Mouse (Mus musculus): ENCODE results near the gene Camta1. TPM values are rescaled to one million over a fixed set of nuclear protein-coding genes. Genes with fewer than 3 reads are reported as not detected.

Camta1 gene
- total RNA-seq, 1 experiment, result 9.3 TPM

DNA sequence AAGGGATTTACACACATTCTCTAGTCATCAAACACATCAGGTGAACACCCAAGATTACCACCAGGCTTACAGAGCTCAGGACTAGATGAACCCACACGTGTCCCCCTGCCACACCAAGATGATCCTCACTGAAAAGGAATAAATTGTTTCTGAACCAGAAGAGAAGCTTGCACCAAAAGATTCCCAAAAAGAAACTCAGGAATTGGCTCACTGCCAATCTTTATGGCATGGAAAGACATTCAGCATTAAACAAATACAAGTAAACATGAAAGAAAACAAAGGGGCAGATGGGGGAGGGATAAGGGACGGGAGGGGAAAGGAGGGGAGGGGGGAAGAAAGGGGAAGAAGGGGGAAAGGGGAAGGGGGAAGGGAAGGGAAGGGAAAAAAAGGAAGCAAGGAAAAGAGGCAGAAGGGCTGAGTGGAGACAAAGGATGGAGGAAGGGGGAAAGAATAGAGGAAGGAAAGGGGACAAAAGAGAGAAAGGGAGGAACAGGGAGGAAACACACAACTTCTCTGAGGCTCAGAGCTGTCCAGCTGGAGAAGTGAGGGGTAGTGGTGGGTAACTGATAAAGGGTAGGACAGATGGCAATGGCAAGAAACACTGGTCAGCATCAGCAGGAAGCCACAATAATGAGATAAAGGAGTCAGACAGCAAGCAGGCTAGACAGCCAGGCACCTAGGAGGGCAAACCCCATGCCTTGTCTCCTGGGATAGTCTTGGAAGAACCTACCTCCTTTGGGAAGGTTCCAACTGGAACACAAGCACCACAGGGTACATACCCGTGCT, 43.5 kb downstream of the Camta1 start:
- H3K36me3 ChIP-seq (ENCODE audit: control insufficient read depth, insufficient read depth, low read length, poor library complexity, severe bottlenecking), result no peaks in the 10 kb centered on the region; the same call in 1 of the 2 replicates
- in situ Hi-C loops (cut with MboI; ENCODE audit: low sequenced_read_pairs in 2 of 2, unreplicated experiment in 2 of 2), result no loop called here

DNA sequence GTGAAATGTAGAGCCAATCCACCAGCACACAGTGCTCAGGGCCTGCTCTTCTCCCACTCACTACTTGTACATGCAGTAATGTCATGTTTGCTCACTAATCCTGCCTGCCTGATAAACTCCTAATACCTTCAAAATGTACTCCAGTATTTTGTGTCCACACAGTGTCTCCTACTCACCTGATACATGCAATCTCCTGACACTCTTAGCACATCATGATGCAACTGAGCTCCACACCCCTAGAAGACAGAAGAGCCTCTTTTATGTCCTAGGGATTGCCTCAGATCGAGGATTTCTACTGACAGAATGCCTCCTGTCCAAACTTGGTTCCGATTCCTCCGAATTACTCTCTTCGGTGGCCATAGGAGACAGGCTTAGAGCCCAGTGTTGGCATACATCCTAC, 48.0 kb downstream of the Camta1 start:
- Histone ChIP-seq H3K4me3 (ENCODE audit: insufficient read depth in 1 of 2, low read depth in 1 of 2, low read length in 2 of 2, poor library complexity in 1 of 2, severe bottlenecking in 1 of 2) (no peak overlapping the region), H3K36me3 (ENCODE audit: control insufficient read depth, insufficient read depth, low read length, poor library complexity, severe bottlenecking) (no peaks in the 10 kb centered on the region), H3K9me3 (ENCODE audit: control insufficient read depth, insufficient read depth, low read depth, low read length) (no peaks in the 10 kb centered on the region), H3K9ac (ENCODE audit: insufficient read depth, low read depth, low read length, poor library complexity, severe bottlenecking) (no peak overlapping the region), H3K27ac (ENCODE audit: insufficient read depth, low read depth, low read length, poor library complexity, severe bottlenecking) (no peak overlapping the region), H3K4me1 (ENCODE audit: control insufficient read depth in 2 of 2, insufficient read depth in 2 of 2, low read length in 2 of 2, poor library complexity in 1 of 2) (peaks cover 0 to 2% of the 10 kb centered on the region in 2 experiments; a peak in 1 of 4 replicates)
- in situ Hi-C loops (cut with MboI; ENCODE audit: low sequenced_read_pairs in 2 of 2, unreplicated experiment in 2 of 2), result no loop called here
- TF ChIP-seq ZC3H11A (IDR thresholded peaks at IDR 0.05; ENCODE audit: borderline replicate concordance, low read depth, low read length) (no peak), MAFK (IDR thresholded peaks at IDR 0.05; ENCODE audit: insufficient read depth, low read depth, low read length) (no peak), ZNF384 (IDR thresholded peaks at IDR 0.05; ENCODE audit: low read depth, low read length) (no peak), CHD2 (IDR thresholded peaks at IDR 0.05; ENCODE audit: low read depth, low read length) (no peak), HCFC1 (IDR thresholded peaks at IDR 0.05; ENCODE audit: borderline replicate concordance, insufficient read depth, low read length) (no peak)
- no peak for DNase-seq (ENCODE audit: low read depth, low spot score)

More for the DNA sequence above, 43.5 kb downstream of the Camta1 start:
- TF ChIP-seq ZC3H11A (IDR thresholded peaks at IDR 0.05; ENCODE audit: borderline replicate concordance, low read depth, low read length) (no peak), HCFC1 (IDR thresholded peaks at IDR 0.05; ENCODE audit: borderline replicate concordance, insufficient read depth, low read length) (no peak), ZNF384 (IDR thresholded peaks at IDR 0.05; ENCODE audit: low read depth, low read length) (no peak), CHD2 (IDR thresholded peaks at IDR 0.05; ENCODE audit: low read depth, low read length) (no peak), MAFK (IDR thresholded peaks at IDR 0.05; ENCODE audit: insufficient read depth, low read depth, low read length) (no peak)
- H3K4me1 ChIP-seq (ENCODE audit: control insufficient read depth in 2 of 2, insufficient read depth in 2 of 2, low read length in 2 of 2, poor library complexity in 1 of 2), result peaks cover 0 to 2% of the 10 kb centered on the region in 2 experiments; a peak in 2 of 4 replicates
- no peak for DNase-seq (ENCODE audit: low read depth, low spot score)
- no peak overlapping the region for H3K27ac ChIP-seq (ENCODE audit: insufficient read depth, low read depth, low read length, poor library complexity, severe bottlenecking)
- no peak overlapping the region for H3K9ac ChIP-seq (ENCODE audit: insufficient read depth, low read depth, low read length, poor library complexity, severe bottlenecking)
- H3K4me3 ChIP-seq (ENCODE audit: insufficient read depth in 1 of 2, low read depth in 1 of 2, low read length in 2 of 2, poor library complexity in 1 of 2, severe bottlenecking in 1 of 2), result no peak overlapping the region
- H3K9me3 ChIP-seq (ENCODE audit: control insufficient read depth, insufficient read depth, low read depth, low read length), result no peaks in the 10 kb centered on the region

DNA sequence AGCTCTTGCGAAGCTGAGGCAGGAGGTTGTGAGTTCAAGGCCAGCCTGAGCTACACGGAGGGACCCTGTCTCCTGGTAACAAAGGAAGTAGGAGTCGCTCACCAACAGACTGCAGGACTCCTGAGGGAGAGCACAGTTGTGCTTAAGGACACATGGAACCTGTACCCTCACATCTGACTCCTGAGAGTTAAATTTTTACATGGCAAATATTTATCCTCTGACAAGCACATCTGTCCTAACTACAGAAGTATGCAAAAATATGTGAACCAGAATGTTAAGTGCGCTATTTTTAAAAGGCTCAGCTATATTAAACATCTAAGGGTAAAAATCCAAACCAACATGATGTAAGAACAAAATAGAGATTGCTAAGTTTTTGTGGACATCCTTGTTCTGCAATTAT, 56.0 kb downstream of the Camta1 start:
- in situ Hi-C loops (cut with MboI; ENCODE audit: low sequenced_read_pairs in 2 of 2, unreplicated experiment in 2 of 2), result no loop called here
- TF ChIP-seq ZNF384 (IDR thresholded peaks at IDR 0.05; ENCODE audit: low read depth, low read length) (no peak), CHD2 (IDR thresholded peaks at IDR 0.05; ENCODE audit: low read depth, low read length) (no peak), ZC3H11A (IDR thresholded peaks at IDR 0.05; ENCODE audit: borderline replicate concordance, low read depth, low read length) (no peak), HCFC1 (IDR thresholded peaks at IDR 0.05; ENCODE audit: borderline replicate concordance, insufficient read depth, low read length) (no peak), MAFK (IDR thresholded peaks at IDR 0.05; ENCODE audit: insufficient read depth, low read depth, low read length) (no peak)
- H3K27ac ChIP-seq (ENCODE audit: insufficient read depth, low read depth, low read length, poor library complexity, severe bottlenecking), result no peak overlapping the region

DNA sequence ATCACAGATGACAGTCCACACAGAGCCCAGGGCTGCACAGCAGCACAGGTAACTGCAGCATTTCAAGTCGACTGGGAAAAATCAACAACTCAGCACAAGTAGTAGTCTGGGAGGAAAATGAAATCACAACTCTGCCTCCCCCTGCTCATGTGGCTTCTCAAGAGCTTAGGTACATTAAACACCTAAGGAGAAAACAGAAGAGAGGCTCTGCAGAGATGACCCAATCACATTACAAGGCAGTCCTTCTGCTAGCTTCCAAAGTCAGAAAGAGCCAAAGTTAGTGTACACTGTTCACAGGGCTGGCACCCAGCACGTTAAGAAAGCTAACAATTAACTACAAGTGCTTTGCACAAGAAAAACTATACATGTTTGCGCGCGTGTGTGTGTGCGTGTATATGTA, 56.6 kb downstream of the Camta1 start:
- no peaks in the 10 kb centered on the region for H3K36me3 ChIP-seq (ENCODE audit: control insufficient read depth, insufficient read depth, low read length, poor library complexity, severe bottlenecking)
- H3K27ac ChIP-seq (ENCODE audit: insufficient read depth, low read depth, low read length, poor library complexity, severe bottlenecking), result no peak overlapping the region
- no peak for DNase-seq (ENCODE audit: low read depth, low spot score)
- in situ Hi-C loops (cut with MboI; ENCODE audit: low sequenced_read_pairs in 2 of 2, unreplicated experiment in 2 of 2), result no loop called here
- TF ChIP-seq ZNF384 (IDR thresholded peaks at IDR 0.05; ENCODE audit: low read depth, low read length) (no peak), MAFK (IDR thresholded peaks at IDR 0.05; ENCODE audit: insufficient read depth, low read depth, low read length) (no peak), ZC3H11A (IDR thresholded peaks at IDR 0.05; ENCODE audit: borderline replicate concordance, low read depth, low read length) (no peak), CHD2 (IDR thresholded peaks at IDR 0.05; ENCODE audit: low read depth, low read length) (no peak), HCFC1 (IDR thresholded peaks at IDR 0.05; ENCODE audit: borderline replicate concordance, insufficient read depth, low read length) (no peak)
- H3K4me1 ChIP-seq (ENCODE audit: control insufficient read depth in 2 of 2, insufficient read depth in 2 of 2, low read length in 2 of 2, poor library complexity in 1 of 2), result peaks cover 0 to 3% of the 10 kb centered on the region in 2 experiments; a peak in 1 of 4 replicates
- no peaks in the 10 kb centered on the region for H3K9me3 ChIP-seq (ENCODE audit: control insufficient read depth, insufficient read depth, low read depth, low read length)
- no peak overlapping the region for H3K9ac ChIP-seq (ENCODE audit: insufficient read depth, low read depth, low read length, poor library complexity, severe bottlenecking)
- no peak overlapping the region for H3K4me3 ChIP-seq (ENCODE audit: insufficient read depth in 1 of 2, low read depth in 1 of 2, low read length in 2 of 2, poor library complexity in 1 of 2, severe bottlenecking in 1 of 2)

More for the DNA sequence above, 56.0 kb downstream of the Camta1 start:
- Histone ChIP-seq H3K9me3 (ENCODE audit: control insufficient read depth, insufficient read depth, low read depth, low read length) (no peaks in the 10 kb centered on the region), H3K4me3 (ENCODE audit: insufficient read depth in 1 of 2, low read depth in 1 of 2, low read length in 2 of 2, poor library complexity in 1 of 2, severe bottlenecking in 1 of 2) (no peak overlapping the region), H3K9ac (ENCODE audit: insufficient read depth, low read depth, low read length, poor library complexity, severe bottlenecking) (no peak overlapping the region), H3K4me1 (ENCODE audit: control insufficient read depth in 2 of 2, insufficient read depth in 2 of 2, low read length in 2 of 2, poor library complexity in 1 of 2) (peaks cover 0 to 3% of the 10 kb centered on the region in 2 experiments; a peak in 1 of 4 replicates), H3K36me3 (ENCODE audit: control insufficient read depth, insufficient read depth, low read length, poor library complexity, severe bottlenecking) (no peaks in the 10 kb centered on the region)
- DNase-seq (ENCODE audit: low read depth, low spot score), result no peak

All from ES-E14 (cell line).